Mouse (Mus musculus) adrenal gland, postnatal 4 days (tissue): ENCODE measurements at regions not wholly inside any gene's neighbourhood (a gene's known extent, or its start where the extent isn't known, plus 50 kb on each side); places are given as distances from the start of the nearest gene placed in this dataset.
"Not testable (repeated sequence)": the region's sequence is repeated elsewhere in the genome, so short reads cannot be mapped to it uniquely, and the experiment has no call there.

Experiments used
- DNase-seq, 2 experiments: peaks; one replicate each; pipeline ENCODE4 v3.0.0; 2021 to 2022; ENCODE audit warnings: low spot score in 2 of 2, mixed read lengths in 2 of 2

DNA sequence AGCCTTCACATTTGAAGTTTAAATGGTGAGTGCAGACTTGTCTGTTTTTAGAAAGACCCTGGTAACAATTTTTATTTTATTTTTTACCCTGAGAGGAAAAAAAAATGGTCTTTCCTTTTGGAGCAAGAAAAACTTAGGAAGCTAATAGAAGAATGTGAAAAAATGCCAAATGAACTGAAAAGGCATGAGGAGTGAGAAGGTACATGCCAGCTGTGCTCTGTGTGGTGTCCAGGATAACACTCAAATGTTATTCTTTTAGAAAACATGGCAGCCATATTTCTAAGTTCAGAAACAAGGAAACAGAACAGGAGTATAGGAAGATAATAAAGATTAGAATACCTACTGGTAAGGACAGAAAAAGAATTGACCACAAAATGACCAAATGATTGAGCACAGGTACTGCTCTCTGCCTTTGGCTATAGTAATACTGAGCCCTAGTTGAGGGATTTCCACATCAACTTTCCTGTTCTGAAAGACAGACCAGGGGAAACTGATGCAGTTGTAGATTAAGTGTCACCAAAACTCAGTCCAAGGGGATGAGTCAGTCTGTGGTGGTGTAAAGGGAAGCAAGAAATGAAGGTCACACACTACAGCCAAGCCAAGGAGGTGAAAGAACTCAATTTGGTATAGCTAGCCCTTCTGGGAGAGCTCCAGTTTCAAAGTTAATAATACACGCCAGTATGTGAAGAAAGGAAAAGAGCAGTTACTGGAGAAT is 758.5 kb downstream of the Robo2 start:
- DNase-seq: no peak

DNA sequence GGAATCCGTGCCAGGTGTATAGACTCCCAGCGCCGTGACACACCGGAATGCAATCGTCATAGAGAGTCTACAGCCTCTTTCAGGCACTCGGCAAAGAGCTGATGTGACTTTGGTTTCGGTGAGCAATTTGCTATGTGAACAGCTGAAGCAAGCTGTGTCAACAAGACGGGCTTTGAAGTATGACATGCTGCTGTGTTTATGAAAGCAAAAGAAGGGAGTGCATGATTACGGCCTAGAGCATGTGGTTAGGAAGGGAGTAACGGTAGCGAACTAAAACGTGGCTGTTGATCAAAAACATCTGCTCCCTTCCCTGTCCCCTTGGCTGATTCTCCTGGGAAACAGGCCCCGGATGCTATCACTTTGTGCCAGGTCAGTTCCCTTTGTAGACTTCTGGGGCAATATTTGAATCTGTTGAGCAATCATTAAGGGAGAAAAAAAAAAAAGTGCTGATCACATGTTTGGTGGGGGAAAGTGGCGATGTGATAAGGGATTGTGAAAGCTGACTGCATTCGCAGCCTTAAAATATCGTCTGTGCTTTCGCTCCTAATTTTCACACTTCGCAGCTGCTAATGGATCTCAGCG is 764.3 kb downstream of the Robo2 start:
- no peak for DNase-seq

GRCm38 (mm10) chr16:73613017-73613416 is 798.6 kb downstream of the Robo2 start:
- no peak for DNase-seq

GRCm38 (mm10) chr16:73591421-73591820 is 820.2 kb downstream of the Robo2 start:
- no peak for DNase-seq

- no peak for DNase-seq
These were observed 850.4 kb downstream of the Robo2 start for GRCm38 (mm10) chr16:73561216-73561615.

- DNase-seq: no peak
These were observed 854.7 kb downstream of the Robo2 start for GRCm38 (mm10) chr16:73556940-73557339.

- no peak for DNase-seq
These were observed 868.0 kb downstream of the Robo2 start for GRCm38 (mm10) chr16:73543651-73544050.

GRCm38 (mm10) chr16:73538040-73538439 is 873.6 kb downstream of the Robo2 start:
- no peak for DNase-seq

GRCm38 (mm10) chr16:73537541-73537940 is 874.1 kb downstream of the Robo2 start:
- no peak for DNase-seq

- DNase-seq: no peak
These were observed 881.4 kb downstream of the Robo2 start for GRCm38 (mm10) chr16:73530191-73530590.

- DNase-seq: not testable (repeated sequence)
These were observed 888.7 kb downstream of the Robo2 start for GRCm38 (mm10) chr16:73522931-73523330.

DNA sequence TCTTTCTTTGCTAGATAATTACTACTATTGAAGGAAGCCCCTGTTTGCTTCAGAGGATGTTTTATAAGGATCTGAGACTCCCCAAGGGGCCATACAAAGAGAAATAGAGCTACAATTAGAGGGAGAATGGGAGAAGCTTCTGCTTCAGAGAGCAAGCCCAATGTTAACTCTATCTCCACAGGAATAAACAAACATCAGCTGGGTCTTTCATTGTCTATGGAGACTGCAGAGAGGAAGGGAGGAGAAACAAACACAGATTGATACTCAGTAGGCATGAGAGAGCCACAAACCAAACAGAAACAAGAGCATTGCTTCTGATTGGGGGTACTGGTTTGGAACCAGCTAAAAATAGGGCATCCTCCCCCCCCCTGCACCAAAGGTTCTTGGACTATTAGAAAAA is 906.9 kb downstream of the Robo2 start:
- DNase-seq: no peak

- no peak for DNase-seq
These were observed 912.9 kb downstream of the Robo2 start for GRCm38 (mm10) chr16:73498636-73499208.

- DNase-seq: no peak
These were observed 928.3 kb downstream of the Robo2 start for GRCm38 (mm10) chr16:73483214-73483856.

DNA sequence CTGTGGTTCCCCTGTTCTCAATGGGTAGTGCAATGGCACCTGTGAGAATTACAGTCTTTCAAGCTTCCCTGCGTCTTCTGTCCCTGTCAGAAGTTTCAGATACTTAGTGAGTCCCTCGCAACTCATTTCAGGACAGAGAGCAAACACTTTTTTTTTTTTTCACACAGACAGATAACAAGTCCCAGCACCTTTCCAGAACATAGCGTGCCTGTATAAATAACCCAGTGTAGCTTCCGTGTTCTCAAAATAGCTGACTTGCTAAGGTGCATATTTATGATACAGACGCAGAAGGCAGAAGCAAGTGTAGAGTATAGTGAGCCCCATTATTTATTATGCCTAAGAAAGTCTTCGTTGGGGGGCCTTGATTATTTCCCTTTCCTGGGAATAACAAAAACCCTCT is 929.4 kb downstream of the Robo2 start:
- no peak for DNase-seq

DNA sequence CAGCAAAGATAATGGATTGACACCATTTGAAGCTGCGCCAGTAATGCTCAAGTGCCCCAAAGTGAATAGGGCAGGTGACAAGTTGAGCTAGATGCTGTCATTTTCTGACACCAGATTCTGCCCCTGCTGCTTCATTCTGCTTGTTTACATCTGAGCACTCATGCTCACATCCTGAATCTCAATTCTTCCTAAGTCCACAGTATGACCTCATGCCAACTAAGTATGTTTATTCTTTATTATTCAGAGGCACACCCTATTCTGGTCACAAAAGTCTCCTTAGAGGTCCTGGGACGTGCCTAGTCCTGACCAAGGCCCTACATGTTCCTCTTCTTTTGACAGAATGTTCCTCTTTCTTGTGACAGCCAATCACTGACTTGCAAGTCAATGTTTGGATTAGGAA is 938.1 kb downstream of the Robo2 start:
- no peak for DNase-seq

DNA sequence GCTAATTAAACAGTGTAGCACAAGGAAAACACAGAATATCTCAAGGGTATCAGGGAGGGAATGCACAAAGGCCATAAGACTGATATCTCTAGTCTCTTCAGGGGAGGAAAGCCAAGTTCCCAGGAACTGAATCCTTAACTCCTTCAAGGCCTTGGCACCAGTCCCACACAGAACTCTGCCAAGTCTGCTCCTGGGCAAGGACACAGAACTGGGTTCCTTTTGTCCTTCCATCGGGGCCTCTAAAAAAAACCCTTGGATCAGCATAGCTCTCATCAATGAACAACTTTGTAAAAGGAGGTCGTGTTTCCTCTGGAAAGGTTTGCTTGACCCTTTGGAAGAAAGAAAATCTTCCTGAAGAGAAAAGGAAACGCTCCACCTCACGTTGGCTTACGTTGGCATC is 940.1 kb downstream of the Robo2 start:
- peak; percentile 6 to 23 for DNase-seq

DNA sequence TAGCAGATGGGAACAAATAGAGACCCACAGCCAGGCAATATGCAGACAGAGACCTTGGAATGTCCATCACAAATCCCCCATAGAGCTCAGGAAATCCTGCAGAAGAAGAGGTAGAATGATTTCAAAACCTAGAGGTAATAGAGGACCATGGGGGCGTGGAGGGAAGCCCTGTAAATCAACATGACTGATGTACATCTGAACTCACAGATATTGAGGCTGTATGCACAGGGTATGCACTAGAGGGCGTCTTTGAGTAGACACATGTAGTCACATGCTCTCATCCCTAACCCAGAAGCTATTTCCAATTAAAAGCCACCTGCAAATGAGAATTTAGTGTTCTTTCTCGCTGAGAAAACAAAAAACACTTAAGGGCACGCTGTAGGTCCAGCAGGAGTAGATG is 941.1 kb downstream of the Robo2 start:
- no peak for DNase-seq

DNA sequence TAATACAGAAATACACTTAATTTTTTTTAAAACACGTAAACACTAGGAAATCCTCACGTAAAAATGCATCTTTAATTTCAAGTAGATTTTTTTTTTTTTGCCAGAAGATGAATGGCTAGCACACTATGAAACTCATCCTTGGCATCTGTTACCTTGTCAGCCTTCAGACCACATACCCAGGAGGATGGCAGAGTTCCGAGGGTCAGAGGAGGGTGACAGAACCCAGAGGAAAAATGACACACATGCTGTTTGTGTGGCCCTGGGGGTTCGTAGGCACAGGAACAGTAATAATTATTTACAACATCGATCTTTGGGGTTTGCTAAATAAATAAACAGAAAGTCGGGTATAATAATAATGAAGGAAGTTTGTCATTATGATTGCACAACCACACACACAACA is 945.3 kb downstream of the Robo2 start:
- no peak for DNase-seq

DNA sequence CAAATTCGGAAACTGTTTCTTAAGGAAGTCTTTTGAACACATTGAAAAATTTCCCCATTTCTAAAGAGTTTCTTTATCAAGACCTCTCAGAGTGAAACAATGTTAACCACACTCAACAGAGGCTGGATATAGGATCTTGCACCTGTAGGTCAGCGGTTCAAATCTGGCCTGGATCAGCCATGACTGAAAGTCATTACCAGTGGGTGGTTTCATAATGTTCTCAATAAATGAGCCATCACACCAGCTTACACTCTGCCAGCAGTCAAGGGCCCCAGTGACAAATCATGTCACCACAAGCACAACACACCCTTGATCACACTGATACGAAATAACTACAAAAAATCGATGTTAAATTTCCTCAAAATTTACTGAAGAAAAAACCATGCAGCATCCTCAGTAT is 949.1 kb downstream of the Robo2 start:
- no peak for DNase-seq

GRCm38 (mm10) chr16:73450634-73451245 is 960.9 kb downstream of the Robo2 start:
- DNase-seq: no peak

GRCm38 (mm10) chr16:73449836-73450235 is 961.8 kb downstream of the Robo2 start:
- no peak for DNase-seq
